Mouse (Mus musculus) adrenal gland, postnatal 14 days (tissue): ENCODE data around the gene Cdca8. TPM values are rescaled to one million over a fixed set of nuclear protein-coding genes. Genes with fewer than 3 reads are reported as not detected.

Source experiments
- DNase-seq: peaks from one replicate; pipeline ENCODE4 v3.0.0; 2021; ENCODE audit warnings: mixed read lengths
- total RNA-seq: library from RNA; stranded (reverse); gene quantifications from 2 replicates; pipeline ENCODE4 v1.2.3, GENCODE M21; 2021

Cdca8 gene
- total RNA-seq, 1 experiment from 2014 or later, result 15.3 TPM

GRCm38 (mm10) chr4:124881341-124881908 is 57.7 kb downstream of the Cdca8 start:
- DNase-seq, result peak; percentile 59

- no peak for DNase-seq
These were observed 58.5 kb downstream of the Cdca8 start, which contains the start of gene Epha10 for GRCm38 (mm10) chr4:124880599-124880998. Epha10 (plus strand) TSS chr4:124880899.

GRCm38 (mm10) chr4:124872719-124873118 is 66.4 kb downstream of the Cdca8 start:
- no peak for DNase-seq

Other genes starting within 250 kb of the Cdca8 start
- 34.1 and 37.3 TPM in 2 replicates for gene Utp11, start 245.7 kb downstream of the Cdca8 start, total RNA-seq
- gene Fhl3, start 238.6 kb downstream of the Cdca8 start, total RNA-seq, result 7.3 and 8.5 TPM in 2 replicates
- 41.5 and 42.8 TPM in 2 replicates for gene Sf3a3, start 224.5 kb downstream of the Cdca8 start, total RNA-seq
- gene Inpp5b, start 197.5 kb downstream of the Cdca8 start, total RNA-seq, result 23.8 and 24.6 TPM in 2 replicates
- gene Mtf1, start 137.2 kb downstream of the Cdca8 start, total RNA-seq, result 21.1 and 22.5 TPM in 2 replicates
- 36.4 and 38.7 TPM in 2 replicates for gene Yrdc, start 88.6 kb downstream of the Cdca8 start, total RNA-seq
- gene 1110065P20Rik, start 88.1 kb downstream of the Cdca8 start, total RNA-seq, result 44.6 and 50.1 TPM in 2 replicates
- gene Maneal, start 77.1 kb downstream of the Cdca8 start, total RNA-seq, result 3.6 and 4.1 TPM in 2 replicates
- gene Epha10, start 58.4 kb downstream of the Cdca8 start, total RNA-seq, result 4.4 and 4.7 TPM in 2 replicates
- gene 9930104L06Rik, start 2.3 kb downstream of the Cdca8 start, total RNA-seq, result 12.9 and 13.4 TPM in 2 replicates
- 4.2 and 5.3 TPM in 2 replicates for gene Rspo1, start 47.1 kb upstream of the Cdca8 start, total RNA-seq
- 53.7 and 64.9 TPM in 2 replicates for gene Gnl2, start 77.3 kb upstream of the Cdca8 start, total RNA-seq
- gene Dnali1, start 126.4 kb upstream of the Cdca8 start, total RNA-seq, result not detected in 2 replicates
- 17.1 and 17.8 TPM in 2 replicates for gene Snip1, start 127.4 kb upstream of the Cdca8 start, total RNA-seq
- gene Meaf6, start 145.8 kb upstream of the Cdca8 start, total RNA-seq, result 28.9 and 33.0 TPM in 2 replicates
- gene Zc3h12a, start 188.5 kb upstream of the Cdca8 start, total RNA-seq, result 5.4 and 6.3 TPM in 2 replicates